Mouse (Mus musculus): ENCODE results near the gene Lypd9. TPM values are rescaled to one million over a fixed set of nuclear protein-coding genes. Genes with fewer than 3 reads are reported as not detected.

Lypd9 gene
- polyA plus RNA-seq, 1 experiment from 2014 or later = not detected

GRCm38 (mm10) chr11:58432259-58432658 lies 20.5 kb downstream of the Lypd9 start, which contains the start of gene Gm12253:
Gene Gm12253 (plus strand): TSS chr11:58432559.
- no peak within 1 kb of the TSS for H3K4me2 ChIP-seq (ENCODE audit: low read depth, low read length)
- H3K36me3 ChIP-seq (replicated peaks; ENCODE audit: control insufficient read depth, insufficient read depth, low read depth, low read length) = no peaks in the 10 kb centered on the region
- H3K27me3 ChIP-seq (ENCODE audit: control insufficient read depth, insufficient read depth, low read length) = no peaks in the 10 kb centered on the region
- no peak within 1 kb of the TSS for H3K27ac ChIP-seq (replicated peaks; ENCODE audit: low read depth, low read length)
- ATAC-seq (replicated peaks; ENCODE audit: insufficient number of reproducible peaks, low FRiP score, low TSS enrichment, low read depth) (no peak), DNase-seq (ENCODE audit: low spot score) (no peak)
- H3K9ac ChIP-seq (replicated peaks; ENCODE audit: low read length) = no peak within 1 kb of the TSS
- WGBS = 78% methylated on average over 3 of the region's 3 CpGs
- H3K9me3 ChIP-seq (replicated peaks; ENCODE audit: control insufficient read depth, low read length) = no peaks in the 10 kb centered on the region
- no peaks in the 10 kb centered on the region for H3K4me1 ChIP-seq (ENCODE audit: control insufficient read depth, insufficient read depth, low read length)
- H3K4me3 ChIP-seq (ENCODE audit: low read depth, low read length) = no peak within 1 kb of the TSS

DNA sequence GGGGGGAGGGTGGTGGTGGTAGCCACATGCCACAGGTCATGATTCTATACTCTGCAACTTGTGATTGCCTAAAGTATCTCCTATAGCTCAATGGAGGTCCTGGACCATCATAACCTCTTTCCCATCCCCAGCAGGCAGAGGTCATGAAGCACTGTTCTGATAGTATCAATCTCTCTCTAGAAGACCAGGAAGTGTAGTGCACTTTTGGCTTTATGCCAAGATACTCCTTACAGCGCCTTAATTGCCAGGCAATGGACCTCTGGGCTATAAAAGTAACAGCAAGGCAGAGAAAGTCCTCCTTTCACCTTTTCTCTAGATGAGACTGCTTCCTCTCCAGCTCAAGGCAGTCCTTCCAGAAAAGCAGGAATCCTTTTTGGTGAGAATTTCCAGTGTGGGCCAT lies 31.9 kb downstream of the Lypd9 start, which contains the start of gene 1810065E05Rik:
Gene 1810065E05Rik (plus strand): TSS at position 297 of the 400 bp plus-strand sequence.
- ATAC-seq (replicated peaks; ENCODE audit: insufficient number of reproducible peaks, low FRiP score, low TSS enrichment, low read depth) = no peak
- no peak within 1 kb of the TSS for H3K9ac ChIP-seq (replicated peaks; ENCODE audit: low read length)
- H3K4me3 ChIP-seq (ENCODE audit: low read depth, low read length) = no peak within 1 kb of the TSS
- WGBS = 75% methylated on average over 1 of the region's 1 CpGs
- H3K4me2 ChIP-seq (ENCODE audit: low read depth, low read length) = no peak within 1 kb of the TSS
- H3K9me3 ChIP-seq (replicated peaks; ENCODE audit: control insufficient read depth, low read length) = no peaks in the 10 kb centered on the region
- H3K36me3 ChIP-seq (replicated peaks; ENCODE audit: control insufficient read depth, insufficient read depth, low read depth, low read length) = no peaks in the 10 kb centered on the region
- no peaks in the 10 kb centered on the region for H3K4me1 ChIP-seq (ENCODE audit: control insufficient read depth, insufficient read depth, low read length)
- H3K27ac ChIP-seq (replicated peaks; ENCODE audit: low read depth, low read length) = no peak within 1 kb of the TSS
- no peaks in the 10 kb centered on the region for H3K27me3 ChIP-seq (ENCODE audit: control insufficient read depth, insufficient read depth, low read length)
- DNase-seq (ENCODE audit: low spot score) = no peak

DNA sequence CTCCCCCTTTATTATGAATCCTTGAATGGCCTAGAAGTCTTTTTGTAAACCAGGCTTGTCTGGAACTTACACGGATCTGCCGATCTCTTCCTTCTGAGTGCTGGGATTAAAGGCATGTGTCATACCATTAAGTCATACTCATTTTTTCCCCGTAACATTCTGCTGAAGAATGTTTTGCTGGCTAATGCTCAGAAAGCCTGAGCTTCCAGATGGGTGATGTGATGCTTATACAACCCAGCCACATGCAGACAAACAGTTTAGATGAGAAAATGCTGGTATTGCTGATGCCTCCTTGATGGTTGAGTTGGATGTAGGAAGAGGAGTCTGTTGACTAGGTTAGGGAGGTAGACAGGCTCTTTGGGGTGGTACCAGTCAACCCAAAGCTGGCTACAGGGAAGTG lies 34.4 kb downstream of the Lypd9 start:
- no peak overlapping the region for H3K27ac ChIP-seq (replicated peaks; ENCODE audit: low read depth, low read length)
- H3K4me3 ChIP-seq (ENCODE audit: low read depth, low read length) = no peak overlapping the region
- DNase-seq (ENCODE audit: low spot score) = no peak
- no peaks in the 10 kb centered on the region for H3K9me3 ChIP-seq (replicated peaks; ENCODE audit: control insufficient read depth, low read length)
- WGBS = 86% methylated on average over 3 of the region's 3 CpGs
- no peak overlapping the region for H3K9ac ChIP-seq (replicated peaks; ENCODE audit: low read length)
- H3K4me1 ChIP-seq (ENCODE audit: control insufficient read depth, insufficient read depth, low read length) = no peaks in the 10 kb centered on the region
- no peaks in the 10 kb centered on the region for H3K36me3 ChIP-seq (replicated peaks; ENCODE audit: control insufficient read depth, insufficient read depth, low read depth, low read length)
- H3K27me3 ChIP-seq (ENCODE audit: control insufficient read depth, insufficient read depth, low read length) = no peaks in the 10 kb centered on the region
- no peak for ATAC-seq (replicated peaks; ENCODE audit: insufficient number of reproducible peaks, low FRiP score, low TSS enrichment, low read depth)
- no peak overlapping the region for H3K4me2 ChIP-seq (ENCODE audit: low read depth, low read length)

GRCm38 (mm10) chr11:58408066-58408465 lies 44.7 kb downstream of the Lypd9 start:
- Histone ChIP-seq H3K9ac (replicated peaks; ENCODE audit: low read length) (no peak overlapping the region), H3K36me3 (replicated peaks; ENCODE audit: control insufficient read depth, insufficient read depth, low read depth, low read length) (no peaks in the 10 kb centered on the region), H3K4me1 (ENCODE audit: control insufficient read depth, insufficient read depth, low read length) (no peaks in the 10 kb centered on the region), H3K4me2 (ENCODE audit: low read depth, low read length) (no peak overlapping the region), H3K27ac (replicated peaks; ENCODE audit: low read depth, low read length) (no peak overlapping the region), H3K9me3 (replicated peaks; ENCODE audit: control insufficient read depth, low read length) (no peaks in the 10 kb centered on the region), H3K27me3 (ENCODE audit: control insufficient read depth, insufficient read depth, low read length) (no peaks in the 10 kb centered on the region), H3K4me3 (ENCODE audit: low read depth, low read length) (no peak overlapping the region)
- ATAC-seq (replicated peaks; ENCODE audit: insufficient number of reproducible peaks, low FRiP score, low TSS enrichment, low read depth) = no peak
- DNase-seq (ENCODE audit: low spot score) = no peak
- WGBS = 80% methylated on average over 3 of the region's 3 CpGs

DNA sequence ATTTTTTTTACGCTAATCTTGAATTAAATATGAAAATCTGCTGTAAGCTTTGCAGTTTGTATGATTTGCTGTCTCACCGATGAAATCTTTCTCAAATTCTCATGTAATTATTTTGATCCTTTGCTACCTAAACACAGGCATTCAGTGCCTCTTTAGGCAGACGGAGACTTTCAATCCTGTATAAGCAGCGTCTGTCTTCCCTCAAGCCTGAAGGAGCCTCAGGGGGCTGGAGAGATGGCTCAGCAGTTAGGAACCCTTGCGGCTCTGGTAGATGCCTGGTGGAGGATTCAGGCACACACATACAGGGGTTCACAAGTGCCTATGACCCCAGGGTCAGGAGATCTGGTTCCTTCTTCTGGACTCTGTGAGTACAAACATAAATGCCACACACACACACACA lies 52.1 kb downstream of the Lypd9 start:
- Histone ChIP-seq H3K4me1 (ENCODE audit: control insufficient read depth, insufficient read depth, low read length) (no peaks in the 10 kb centered on the region), H3K27ac (replicated peaks; ENCODE audit: low read depth, low read length) (no peak overlapping the region), H3K27me3 (ENCODE audit: control insufficient read depth, insufficient read depth, low read length) (no peaks in the 10 kb centered on the region), H3K9me3 (replicated peaks; ENCODE audit: control insufficient read depth, low read length) (no peaks in the 10 kb centered on the region), H3K4me2 (ENCODE audit: low read depth, low read length) (no peak overlapping the region), H3K36me3 (replicated peaks; ENCODE audit: control insufficient read depth, insufficient read depth, low read depth, low read length) (no peaks in the 10 kb centered on the region), H3K9ac (replicated peaks; ENCODE audit: low read length) (no peak overlapping the region), H3K4me3 (ENCODE audit: low read depth, low read length) (no peak overlapping the region)
- no peak for ATAC-seq (replicated peaks; ENCODE audit: insufficient number of reproducible peaks, low FRiP score, low TSS enrichment, low read depth)
- 50% methylated on average over 5 of the region's 5 CpGs for WGBS
- DNase-seq (ENCODE audit: low spot score) = no peak

DNA sequence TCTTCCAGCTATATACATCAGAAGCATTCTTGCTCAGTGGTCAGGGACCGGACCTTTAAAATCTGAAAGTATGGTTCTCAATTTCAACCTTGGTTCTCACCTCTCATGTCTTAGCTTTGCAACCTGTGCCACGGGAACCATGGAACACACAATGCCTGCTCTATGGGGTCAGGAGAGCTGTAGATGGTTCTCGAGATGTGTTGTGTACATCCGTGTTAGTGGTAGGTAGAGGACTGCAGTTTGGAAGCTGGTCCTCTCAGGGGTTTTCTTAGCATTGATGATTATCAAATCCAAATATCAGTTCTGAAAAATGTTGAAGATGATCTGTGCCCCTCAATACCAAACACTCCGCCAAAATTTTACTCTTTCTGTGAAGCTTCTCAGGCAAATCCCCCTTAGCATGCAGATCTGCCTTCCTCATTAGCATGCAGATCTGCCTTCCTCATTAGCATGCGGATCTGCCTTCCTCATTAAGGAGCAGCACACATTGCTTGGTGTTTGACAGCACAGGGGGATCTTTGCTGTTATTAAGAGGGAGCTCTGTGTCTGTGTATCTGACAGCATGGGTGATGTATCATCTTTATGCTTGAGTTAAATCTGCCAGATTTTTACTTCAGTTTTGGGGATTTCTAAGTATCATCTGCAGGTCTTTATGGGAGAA lies 52.6 kb downstream of the Lypd9 start:
- Histone ChIP-seq H3K36me3 (replicated peaks; ENCODE audit: control insufficient read depth, insufficient read depth, low read depth, low read length) (no peaks in the 10 kb centered on the region), H3K27me3 (ENCODE audit: control insufficient read depth, insufficient read depth, low read length) (no peaks in the 10 kb centered on the region), H3K27ac (replicated peaks; ENCODE audit: low read depth, low read length) (no peak overlapping the region), H3K9me3 (replicated peaks; ENCODE audit: control insufficient read depth, low read length) (no peaks in the 10 kb centered on the region), H3K4me2 (ENCODE audit: low read depth, low read length) (no peak overlapping the region), H3K4me1 (ENCODE audit: control insufficient read depth, insufficient read depth, low read length) (no peaks in the 10 kb centered on the region), H3K4me3 (ENCODE audit: low read depth, low read length) (no peak overlapping the region), H3K9ac (replicated peaks; ENCODE audit: low read length) (no peak overlapping the region)
- DNase-seq (ENCODE audit: low spot score) (no peak), ATAC-seq (replicated peaks; ENCODE audit: insufficient number of reproducible peaks, low FRiP score, low TSS enrichment, low read depth) (no peak)
- WGBS = 55% methylated on average over 6 of the region's 6 CpGs

Other genes with a start within 250 kb of the Lypd9 start
- gene 4930438A08Rik, start 178.1 kb downstream of the Lypd9 start, polyA plus RNA-seq (2014; fragmentation: Nextera tagmentation; extraction: Ambion mirVana) = 0.20 TPM in 1 of 2 replicates, not detected in the other
- 10.9 TPM in 2 replicates for gene Zfp692, start 145.9 kb downstream of the Lypd9 start, polyA plus RNA-seq (2014; fragmentation: Nextera tagmentation; extraction: Ambion mirVana)
- gene Zfp672, start 122.6 kb downstream of the Lypd9 start, polyA plus RNA-seq (2014; fragmentation: Nextera tagmentation; extraction: Ambion mirVana) = 24.4 and 26.0 TPM in 2 replicates
- 21.0 and 22.5 TPM in 2 replicates for gene Sh3bp5l, start 122.2 kb downstream of the Lypd9 start, polyA plus RNA-seq (2014; fragmentation: Nextera tagmentation; extraction: Ambion mirVana)
- not detected in 2 replicates for gene Lypd8, start 73.9 kb downstream of the Lypd9 start, polyA plus RNA-seq (2014; fragmentation: Nextera tagmentation; extraction: Ambion mirVana)
- not detected in 2 replicates for gene 1810065E05Rik, start 31.8 kb downstream of the Lypd9 start, polyA plus RNA-seq (2014; fragmentation: Nextera tagmentation; extraction: Ambion mirVana)
- not detected in 2 replicates for gene Gm12253, start 20.4 kb downstream of the Lypd9 start, polyA plus RNA-seq (2014; fragmentation: Nextera tagmentation; extraction: Ambion mirVana)
- not detected in 2 replicates for gene Olfr30, start 9.3 kb upstream of the Lypd9 start, polyA plus RNA-seq (2014; fragmentation: Nextera tagmentation; extraction: Ambion mirVana)
- not detected in 2 replicates for gene Olfr332, start 39.6 kb upstream of the Lypd9 start, polyA plus RNA-seq (2014; fragmentation: Nextera tagmentation; extraction: Ambion mirVana)
- not detected in 2 replicates for gene Olfr331, start 49.6 kb upstream of the Lypd9 start, polyA plus RNA-seq (2014; fragmentation: Nextera tagmentation; extraction: Ambion mirVana)
- gene Olfr330, start 81.9 kb upstream of the Lypd9 start, polyA plus RNA-seq (2014; fragmentation: Nextera tagmentation; extraction: Ambion mirVana) = not detected in 2 replicates
- gene Olfr329-ps, start 93.5 kb upstream of the Lypd9 start, polyA plus RNA-seq (2014; fragmentation: Nextera tagmentation; extraction: Ambion mirVana) = not detected in 2 replicates
- gene Olfr328, start 102.7 kb upstream of the Lypd9 start, polyA plus RNA-seq (2014; fragmentation: Nextera tagmentation; extraction: Ambion mirVana) = 0.07 TPM in 1 of 2 replicates, not detected in the other
- not detected in 2 replicates for gene Olfr224, start 117.6 kb upstream of the Lypd9 start, polyA plus RNA-seq (2014; fragmentation: Nextera tagmentation; extraction: Ambion mirVana)
- not detected in 2 replicates for gene Olfr325, start 124.8 kb upstream of the Lypd9 start, polyA plus RNA-seq (2014; fragmentation: Nextera tagmentation; extraction: Ambion mirVana)
- not detected in 2 replicates for gene Olfr324, start 142.2 kb upstream of the Lypd9 start, polyA plus RNA-seq (2014; fragmentation: Nextera tagmentation; extraction: Ambion mirVana)
- not detected in 2 replicates for gene 2210407C18Rik, start 163.2 kb upstream of the Lypd9 start, polyA plus RNA-seq (2014; fragmentation: Nextera tagmentation; extraction: Ambion mirVana)
- not detected in 2 replicates for gene Olfr323, start 177.6 kb upstream of the Lypd9 start, polyA plus RNA-seq (2014; fragmentation: Nextera tagmentation; extraction: Ambion mirVana)
- 0.28 and 0.43 TPM in 2 replicates for gene Trim58, start 187.5 kb upstream of the Lypd9 start, polyA plus RNA-seq (2014; fragmentation: Nextera tagmentation; extraction: Ambion mirVana)
- gene Olfr322, start 205.9 kb upstream of the Lypd9 start, polyA plus RNA-seq (2014; fragmentation: Nextera tagmentation; extraction: Ambion mirVana) = not detected in 2 replicates
- not detected in 2 replicates for gene Olfr320, start 228.2 kb upstream of the Lypd9 start, polyA plus RNA-seq (2014; fragmentation: Nextera tagmentation; extraction: Ambion mirVana)
- not detected in 2 replicates for gene Olfr319, start 246.2 kb upstream of the Lypd9 start, polyA plus RNA-seq (2014; fragmentation: Nextera tagmentation; extraction: Ambion mirVana)

All from embryonic facial prominence, embryonic 11.5 days (tissue).